In genomic region chr16:13159927-13160644, GRCm38 (mm10) we compare ENCODE assay signal across 8 mouse cellular contexts. TPM values are rescaled to one million over a fixed set of nuclear protein-coding genes. Genes with fewer than 3 reads are reported as not detected.
DNase-seq lines count a peak whose midpoint lies in the region; ATAC-seq lines count a peak whose summit lies in the region.

No protein-coding gene starts in this region.

- ATAC-seq in activated CD4-positive, CD25-positive, alpha-beta regulatory T cell, adult 4 months = peak; percentile 80
- ATAC-seq in inflammation-experienced regulatory T-cells, adult 6 months = peak; percentile 75
- peak; percentile 98 for ATAC-seq in megakaryocyte-erythroid progenitor cell, adult 5-6 weeks (replicated peaks; ENCODE audit: low FRiP score, low TSS enrichment, poor library complexity, severe bottlenecking)

- peak; percentile 97 for DNase-seq in embryo, embryonic 10 days (ENCODE audit: low spot score)
- peak; percentile 88 for DNase-seq in gastrocnemius, postnatal 14 days
- DNase-seq in left cerebral cortex, postnatal 10 days (ENCODE audit: extremely low spot score in 1 of 2, low spot score in 2 of 2) = peak; percentile 91 to 92
- DNase-seq in right cerebral cortex, postnatal 25 days = peak; percentile 89
- peak; percentile 83 to 92 for DNase-seq in urinary bladder, postnatal 4 days (ENCODE audit: low spot score in 2 of 2)

- intact Hi-C loops in gastrocnemius, postnatal 14 days (cut with DNase I; ENCODE audit: low total_unique reads) = loop anchor here (10.0 kb wide), 1 partner anchor 195 kb away; no protein-coding TSS in a partner anchor
- intact Hi-C loops in left cerebral cortex, postnatal 10 days (cut with DNase I) = loop anchor here (2.0 to 10.0 kb wide), 4 partner anchors 35 to 247 kb away; partner anchors contain the start of gene Mrtfb

RNA-seq across cellular contexts. Expression of gene Ercc4, which starts 50.6 kb away (rescaled TPM):
- 10 to 100 TPM; 18.3 to 19.9 TPM for polyA plus RNA-seq in activated CD4-positive, CD25-positive, alpha-beta regulatory T cell, adult 4 months (2017; shearing (Covaris generic))
- 1 to 10 TPM; 4.9 to 5.6 TPM for total RNA-seq in gastrocnemius, postnatal 14 days (2021)
- 10 to 100 TPM; 16.2 to 20.3 (median 16.3) TPM for polyA plus RNA-seq in inflammation-experienced regulatory T-cells, adult 6 months (2017; shearing (Covaris generic))
- total RNA-seq in left cerebral cortex, postnatal 10 days (2021) = 10 to 100 TPM; 23.3 to 27.6 TPM
- total RNA-seq in megakaryocyte-erythroid progenitor cell, adult 5-6 weeks (2014; fragmentation: Nextera tagmentation) = 13.9 and 17.4 TPM in 2 replicates
- total RNA-seq in megakaryocyte-erythroid progenitor cell, adult 5-6 weeks (2017) = 9.4 and 14.4 TPM in 2 replicates

Comparison
In these comparisons a context has a peak if more than half of its experiments do, and no peak if none do; other contexts are left out.
1. Peak in every context shown above with its lines: DNase-seq and ATAC-seq.